Mouse (Mus musculus) liver (tissue): ENCODE data around the gene Bcar1.
A peak's percentile ranks its signal among the peaks of the same experiment; 100 is the strongest.

Experiments
- DNase-seq: peaks from one replicate; pipeline ENCODE4 v3.0.0-alpha.2; 2020; ENCODE audit warnings: mixed read lengths

Bcar1 gene

GRCm38 (mm10) chr8:111662473-111662872, 81.1 kb downstream of the Bcar1 start:
- DNase-seq: peak; percentile 77
